Mouse (Mus musculus) gastrocnemius, postnatal 25 days (tissue): ENCODE measurements around the gene Fam118a. TPM values are rescaled to one million over a fixed set of nuclear protein-coding genes. Genes with fewer than 3 reads are reported as not detected.
A peak's percentile ranks its signal among the peaks of the same experiment; 100 is the strongest.
"Not testable (repeated sequence)": the region's sequence is repeated elsewhere in the genome, so short reads cannot be mapped to it uniquely, and the experiment has no call there.

ENCODE experiments used
- DNase-seq: peaks from one replicate; pipeline ENCODE4 v3.0.0; 2022
- total RNA-seq, 2 experiments: library from RNA; stranded (reverse); gene quantifications; 1 replicate in 1 of 2; 2 replicates in 1 of 2; pipeline ENCODE4 v1.2.3; 2021

Gene Fam118a
- total RNA-seq, 2 experiments from 2014 or later: 3.9 to 4.1 TPM

DNA sequence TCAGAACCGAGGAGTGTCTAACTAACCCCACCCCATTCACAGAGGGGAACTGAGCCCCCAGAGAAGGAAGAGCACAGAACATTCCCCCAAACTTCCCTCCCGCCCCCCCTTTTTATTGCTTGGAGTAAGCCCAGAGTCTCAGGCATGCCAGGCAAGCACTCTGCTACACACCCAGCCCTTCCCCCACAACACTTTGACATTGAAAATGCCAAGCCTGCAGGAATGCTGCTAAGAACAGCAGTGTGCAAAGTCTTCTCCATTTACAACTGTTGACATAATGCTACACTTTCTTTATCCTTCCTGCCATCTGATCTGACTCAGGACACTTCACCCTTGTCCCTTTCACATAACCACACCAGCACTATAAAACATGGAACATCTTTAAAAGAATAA is 16.1 kb upstream of the Fam118a start:
- no peak for DNase-seq

GRCm38 (mm10) chr15:85015771-85016170 is 13.0 kb upstream of the Fam118a start:
- DNase-seq: no peak

DNA sequence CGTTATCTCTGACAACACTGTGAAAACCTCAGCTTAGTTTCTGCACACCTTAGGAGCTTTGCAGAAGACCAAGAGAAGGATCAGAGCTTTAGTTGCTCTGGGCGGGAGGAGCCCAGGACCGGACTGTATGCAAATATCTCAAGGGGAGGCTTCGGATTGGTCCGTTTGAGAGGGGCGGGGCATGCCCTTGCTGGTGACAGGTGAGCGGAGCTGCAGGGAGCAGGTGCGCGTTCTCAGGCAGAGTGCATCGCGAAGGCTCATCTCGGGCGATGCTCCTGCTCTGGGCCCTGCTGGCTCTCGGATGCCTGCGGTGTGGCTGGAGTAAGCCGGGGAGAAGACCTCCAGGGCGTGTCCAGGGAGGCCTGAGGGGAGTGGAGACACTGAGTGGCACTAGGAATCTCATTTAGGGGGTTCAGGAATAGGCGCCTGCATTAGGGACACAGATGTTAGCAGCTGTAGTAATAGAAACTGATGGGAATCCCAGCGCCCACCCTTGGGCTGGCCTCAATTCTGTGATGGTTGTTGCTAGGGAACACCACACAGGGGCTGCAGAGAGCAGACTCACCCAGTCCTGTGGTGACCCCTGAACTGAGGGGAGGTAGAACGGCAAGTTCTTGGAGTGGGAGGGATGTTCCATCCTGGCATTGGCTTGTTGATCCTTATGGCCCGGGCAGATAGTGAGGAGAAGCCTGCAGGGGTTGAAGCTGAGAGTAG is 11.6 kb upstream of the Fam118a start, which contains the start of gene Upk3a:
Gene Upk3a (plus strand): TSS at position 191 of the 714 bp plus-strand sequence.
- DNase-seq: no peak

DNA sequence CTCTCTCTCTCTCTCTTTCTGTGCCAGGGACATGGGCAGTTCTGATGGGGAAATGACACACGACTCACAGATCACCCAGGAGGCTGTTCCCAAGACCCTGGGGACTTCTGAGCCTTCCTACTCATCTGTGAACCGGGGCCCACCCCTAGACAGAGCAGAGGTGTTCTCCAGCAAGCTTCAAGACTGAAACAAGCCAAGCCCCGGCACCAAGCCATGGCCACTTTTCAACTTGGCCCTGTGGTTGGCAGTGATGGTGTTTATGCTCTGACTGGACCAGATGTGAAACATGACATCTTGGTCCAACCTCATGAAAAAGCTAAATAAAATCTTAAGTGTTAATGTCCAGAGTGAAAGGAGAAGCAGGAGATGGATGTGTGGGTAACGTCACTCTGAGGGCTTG is 6.5 kb upstream of the Fam118a start:
- peak; percentile 46 for DNase-seq

DNA sequence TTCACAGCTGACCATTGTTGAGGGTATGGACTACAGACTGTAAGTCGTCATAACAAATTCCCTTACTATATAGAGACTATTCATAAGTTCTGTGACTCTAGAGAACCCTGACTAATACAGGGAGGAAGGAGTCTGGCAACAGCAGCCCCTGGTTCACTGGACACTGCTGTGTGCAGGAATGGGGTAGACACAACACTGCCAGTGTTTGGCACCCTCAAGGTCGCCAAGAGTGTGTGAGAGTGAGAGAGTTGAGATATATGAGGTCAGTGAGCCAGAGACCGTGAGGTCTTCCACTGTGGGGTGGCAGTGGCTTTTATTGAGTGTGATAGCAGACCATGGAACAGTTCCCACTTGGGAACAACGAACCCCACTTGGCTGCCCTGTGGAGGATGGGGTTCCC is 2.6 kb upstream of the Fam118a start:
- DNase-seq: no peak

- DNase-seq: no peak
Measured at GRCm38 (mm10) chr15:85027740-85028139, 1.0 kb upstream of the Fam118a start.

DNA sequence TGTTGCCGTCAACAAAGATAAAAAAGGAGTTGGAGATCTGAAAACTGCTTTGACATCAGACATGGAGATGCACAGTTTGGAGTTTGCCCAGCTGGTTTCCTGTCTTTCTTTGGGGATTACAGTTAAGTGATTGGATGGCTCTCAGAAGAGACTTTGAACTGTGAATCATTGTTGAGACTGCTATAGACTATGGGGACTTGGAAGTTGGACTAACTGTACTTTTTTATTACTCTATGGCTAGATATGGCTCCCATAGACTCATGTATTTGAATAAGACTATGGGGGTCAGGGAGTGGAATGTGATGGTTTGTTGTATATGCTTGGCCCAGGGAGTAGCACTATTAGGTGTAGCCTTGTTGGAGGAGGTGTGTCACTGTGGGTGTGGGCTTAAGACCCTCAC is 1.9 kb downstream of the Fam118a start:
- DNase-seq: not testable (repeated sequence)

DNA sequence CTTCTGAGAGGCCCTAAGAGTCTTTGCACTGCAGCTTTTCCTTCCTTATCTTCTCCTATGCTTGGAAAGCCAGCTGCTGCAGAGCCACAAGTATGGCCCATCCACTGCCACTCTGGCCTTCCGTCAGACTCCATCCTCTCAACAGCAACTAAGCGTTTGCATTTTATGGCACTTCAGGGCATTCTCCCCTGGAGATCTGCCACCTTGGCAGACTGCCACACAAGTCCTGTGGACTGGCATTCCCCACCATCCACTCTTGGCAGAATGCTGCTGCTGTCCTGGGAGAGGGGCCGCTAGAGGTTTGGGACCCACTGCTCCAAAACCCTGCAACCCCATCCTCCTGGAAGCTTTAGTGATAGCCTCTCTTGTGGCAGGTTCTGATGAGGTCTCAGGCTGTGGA is 3.1 kb downstream of the Fam118a start:
- DNase-seq: no peak

- DNase-seq: not testable (repeated sequence)
Measured at GRCm38 (mm10) chr15:85033916-85034315, 5.2 kb downstream of the Fam118a start.

DNA sequence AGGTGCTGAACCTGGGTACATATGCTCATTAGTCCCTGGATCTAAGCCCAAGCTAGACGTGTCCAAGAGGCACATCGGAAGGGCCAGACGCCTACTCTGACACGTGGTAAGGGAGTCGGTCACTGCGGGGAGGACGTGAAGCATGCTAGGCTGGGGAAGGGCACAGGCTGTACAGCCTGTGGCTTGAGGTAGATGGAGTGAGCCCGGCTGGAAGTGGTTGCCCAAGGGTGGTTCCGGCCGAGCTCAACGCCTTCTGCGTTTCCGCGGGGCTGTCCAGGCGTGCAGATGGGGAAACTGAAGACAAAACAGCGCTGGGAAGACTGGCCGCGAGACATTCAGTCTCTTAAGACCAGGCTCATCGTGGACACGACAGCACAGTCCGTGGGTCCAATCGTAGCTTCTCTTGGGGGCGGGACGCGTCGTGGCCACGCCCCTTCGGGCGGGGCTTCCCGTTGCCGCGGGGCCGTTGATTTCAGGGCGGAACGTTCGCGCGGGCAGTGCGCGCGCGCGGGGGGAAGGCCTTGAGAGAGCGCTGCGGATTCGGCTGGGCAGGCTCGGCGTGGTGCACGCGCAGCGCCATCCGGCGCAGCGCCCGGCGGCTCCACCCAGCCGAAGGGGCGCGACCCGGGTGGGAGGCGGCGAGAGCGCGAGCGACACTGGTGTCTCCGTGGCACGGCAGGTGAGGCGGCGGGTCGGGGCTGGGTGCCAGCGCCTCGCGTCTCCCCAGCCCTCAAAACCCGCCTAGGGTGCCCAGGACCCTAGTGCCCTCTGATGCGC is 8.0 kb downstream of the Fam118a start:
- DNase-seq: peak; percentile 97

DNA sequence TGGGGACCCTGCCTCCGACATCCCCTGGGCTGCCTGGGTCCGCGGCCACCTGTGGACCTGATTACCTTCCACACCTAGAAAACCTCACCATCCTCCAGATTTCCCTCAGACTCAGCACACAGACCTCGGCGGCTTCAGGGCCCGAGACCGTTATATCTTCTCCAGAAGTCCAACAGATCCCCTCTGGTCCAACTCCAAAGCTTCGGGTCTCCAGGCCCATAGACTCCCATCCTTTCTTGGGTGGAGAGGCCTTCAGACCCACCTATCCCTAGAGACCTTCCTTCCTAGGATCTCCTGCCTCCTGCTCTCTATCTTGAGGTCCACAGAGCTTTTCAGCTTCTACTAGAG is 8.6 kb downstream of the Fam118a start:
- no peak for DNase-seq

DNA sequence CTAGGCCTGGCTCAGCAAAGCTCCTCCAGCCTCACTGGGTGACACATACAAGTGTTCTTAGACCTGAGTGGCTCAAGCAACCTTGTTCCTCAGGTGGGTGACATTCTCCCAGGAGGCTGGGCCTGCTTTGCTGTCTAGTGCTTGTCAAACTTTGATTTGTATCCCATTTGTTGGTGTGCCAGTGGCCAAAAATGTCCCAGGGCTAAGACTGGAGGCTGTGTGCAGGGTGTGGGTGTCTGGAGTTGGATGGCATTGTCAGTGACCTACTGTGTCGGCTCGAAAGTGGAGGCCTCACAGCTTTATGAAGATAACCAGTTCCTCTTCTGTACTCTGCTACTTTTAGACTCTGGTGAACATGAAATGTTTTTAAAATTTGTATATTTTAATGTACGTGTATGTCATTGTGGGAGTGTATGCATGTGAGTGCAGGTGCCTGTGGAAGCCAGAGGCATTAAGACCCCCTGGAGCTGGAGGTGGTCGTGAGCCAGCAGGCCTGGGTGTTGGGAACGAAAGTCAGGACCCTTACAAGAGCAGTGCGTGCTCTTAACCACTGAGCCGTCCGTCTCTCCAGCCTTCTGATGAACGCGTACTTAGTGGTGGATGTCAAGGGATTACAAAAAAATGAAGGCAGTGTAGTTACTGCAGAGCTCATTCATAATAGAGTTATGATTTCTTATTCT is 12.9 kb downstream of the Fam118a start:
- no peak for DNase-seq

DNA sequence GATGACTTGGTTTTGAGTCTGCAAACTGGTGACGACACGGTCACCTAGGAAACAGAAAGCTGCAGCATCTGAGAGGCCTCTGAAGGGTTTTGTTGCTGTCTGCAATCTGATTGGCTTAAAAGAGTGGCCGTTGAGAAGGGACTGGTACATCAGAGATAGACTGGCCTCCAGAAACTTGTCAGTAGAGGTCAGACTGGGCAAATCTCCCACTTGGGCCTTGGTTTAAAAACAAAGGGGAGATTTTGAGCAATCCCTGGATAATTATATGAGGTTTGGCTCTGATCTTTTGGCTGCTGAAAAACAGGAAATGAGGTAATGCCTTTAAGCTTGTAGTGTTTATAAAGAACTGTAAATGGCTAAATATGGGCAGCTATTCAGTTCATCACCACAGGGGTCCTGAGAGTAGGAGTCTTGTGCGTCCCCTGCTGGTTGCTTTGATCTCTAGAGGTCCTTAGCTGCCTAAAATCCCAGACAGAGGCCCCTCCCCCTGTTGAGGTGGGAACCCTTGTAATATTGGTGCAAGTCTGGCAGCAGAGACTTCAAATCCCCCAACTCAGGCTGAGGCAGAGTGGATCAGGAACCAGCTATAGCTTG is 13.7 kb downstream of the Fam118a start:
- DNase-seq: peak; percentile 49

- no peak for DNase-seq
Measured at GRCm38 (mm10) chr15:85043116-85043515, 14.4 kb downstream of the Fam118a start.

DNA sequence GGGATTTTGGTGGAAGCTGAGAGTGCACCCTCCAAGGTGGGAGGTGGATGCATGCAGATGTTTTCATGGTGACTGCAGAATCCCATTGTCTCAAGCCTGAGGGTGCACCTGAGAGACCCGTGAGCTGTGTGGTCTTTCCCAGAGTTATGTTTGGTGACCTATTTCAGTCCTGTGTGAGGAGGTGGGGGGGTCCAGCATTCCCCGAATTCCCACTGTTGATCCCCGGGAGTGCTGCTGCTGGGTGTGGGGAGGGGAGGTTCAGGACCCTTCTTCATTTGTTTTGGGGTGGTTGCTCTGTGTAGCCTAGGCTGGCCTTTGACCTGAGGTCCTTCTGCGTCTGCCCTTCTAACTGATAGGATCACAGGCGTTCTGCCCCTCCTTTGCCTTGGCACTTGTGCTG is 15.0 kb downstream of the Fam118a start:
- DNase-seq: no peak

DNA sequence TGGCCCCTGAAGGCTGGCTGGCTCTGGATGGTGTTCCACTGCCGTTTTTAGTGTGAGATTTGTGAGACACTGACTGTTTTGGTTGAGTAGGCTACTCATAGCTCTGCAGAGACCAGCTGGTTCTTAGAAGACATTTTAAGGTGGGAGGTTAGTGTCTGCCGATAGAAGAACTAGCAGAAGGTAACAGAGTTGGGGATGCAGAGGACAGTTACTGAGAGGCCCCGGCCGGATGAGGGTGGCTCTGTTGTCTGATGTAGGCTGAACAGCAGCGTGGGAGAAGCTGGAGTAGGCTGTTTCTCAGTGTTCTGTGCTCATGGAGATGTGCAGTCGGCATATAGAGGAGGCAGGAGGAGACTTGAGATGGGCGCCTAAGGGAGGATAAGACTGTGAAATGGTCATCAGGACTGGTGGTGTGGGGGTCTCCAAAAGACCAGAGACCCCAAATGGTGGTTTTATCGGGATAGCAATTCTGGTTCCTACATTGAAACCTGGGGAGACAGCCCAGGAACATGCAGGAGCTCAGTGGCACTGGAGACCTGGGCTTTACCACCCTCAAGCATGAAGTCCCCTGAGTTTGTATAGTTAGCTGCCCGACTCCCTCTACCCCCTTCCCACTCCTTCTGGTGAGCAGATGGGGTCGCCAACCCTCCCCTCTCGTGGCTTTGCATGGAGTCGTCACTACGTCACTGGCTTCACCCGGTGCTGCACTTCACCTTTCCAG is 17.6 kb downstream of the Fam118a start:
- DNase-seq: no peak

DNA sequence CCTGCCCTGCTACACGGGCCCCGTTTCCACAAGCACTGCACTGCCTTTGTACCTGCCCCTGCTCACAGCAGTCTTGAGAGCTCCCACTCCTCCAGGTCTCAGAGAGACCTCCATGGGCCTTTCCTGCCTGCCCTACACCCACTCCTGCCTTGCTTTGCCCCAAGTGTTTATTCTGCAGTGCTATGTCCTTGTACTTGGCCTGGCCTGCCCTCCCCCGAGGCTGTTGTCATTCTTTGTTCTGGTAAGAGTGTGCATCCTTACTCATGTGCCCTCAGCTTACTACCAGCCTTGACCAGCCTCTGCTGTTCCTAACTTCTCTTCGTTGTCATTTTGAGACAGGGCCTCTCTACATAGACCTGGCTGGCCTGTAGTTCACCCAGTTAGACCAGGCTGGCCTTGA is 19.1 kb downstream of the Fam118a start:
- DNase-seq: no peak

- DNase-seq: no peak
Measured at GRCm38 (mm10) chr15:85049758-85050157, 21.0 kb downstream of the Fam118a start.

DNA sequence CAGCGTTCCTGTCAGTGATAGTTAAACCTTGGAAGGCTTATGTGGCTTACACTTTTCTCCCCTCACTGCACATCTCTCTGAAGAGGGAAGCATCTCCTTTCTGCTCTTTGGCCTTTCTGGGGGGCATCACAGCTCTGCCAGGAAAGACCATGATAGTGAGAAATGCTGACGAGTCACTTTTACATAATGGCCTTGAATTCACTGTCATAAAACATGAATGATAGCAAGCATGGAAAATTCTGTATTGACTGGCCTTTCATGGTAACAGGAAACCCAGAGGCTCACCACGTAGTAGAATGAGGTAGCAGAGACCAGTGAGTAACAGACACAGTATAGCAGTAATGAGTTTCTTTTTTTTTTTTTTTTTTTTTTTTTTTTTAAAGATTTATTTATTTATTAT is 25.4 kb downstream of the Fam118a start:
- DNase-seq: no peak

GRCm38 (mm10) chr15:85055186-85055585 is 26.4 kb downstream of the Fam118a start:
- DNase-seq: no peak

- no peak for DNase-seq
Measured at GRCm38 (mm10) chr15:85063421-85063820, 34.7 kb downstream of the Fam118a start.

GRCm38 (mm10) chr15:85070561-85070960 is 41.8 kb downstream of the Fam118a start:
- DNase-seq: no peak
